Mouse (Mus musculus) midbrain, embryonic 12.5 days (tissue): Measurements from ENCODE around the gene Hsf2. TPM values are rescaled to one million over a fixed set of nuclear protein-coding genes. Genes with fewer than 3 reads are reported as not detected.

Experiments
- ATAC-seq: fragments of 200-750 bp; cut with Nextera tagmentation; 2 replicates; pipeline ENCODE4 v1.8.0; 2017; ENCODE audit warnings: low read depth, moderate TSS enrichment, moderate library complexity; ENCODE audit not compliant: low FRiP score
- H3K27ac ChIP-seq: fragments of 300-500 bp; sonication (generic); replicated peaks from 2 replicates; pipeline ENCODE4 v1.5.1; 2016; ENCODE audit warnings: mild to moderate bottlenecking
- H3K27me3 ChIP-seq: fragments of 300-500 bp; sonication (generic); 2 replicates; pipeline ENCODE4 v1.6.1; 2016; ENCODE audit warnings: mild to moderate bottlenecking
- H3K36me3 ChIP-seq: fragments of 300-500 bp; sonication (generic); 2 replicates; pipeline ENCODE4 v1.6.1; 2016
- H3K4me1 ChIP-seq: fragments of 300-500 bp; sonication (generic); 2 replicates; pipeline ENCODE4 v1.6.1; 2016
- H3K4me2 ChIP-seq: fragments of 300-500 bp; sonication (generic); replicated peaks from 2 replicates; pipeline ENCODE4 v1.6.1; 2016; ENCODE audit warnings: mild to moderate bottlenecking, moderate library complexity
- H3K4me3 ChIP-seq: fragments of 300-500 bp; sonication (generic); 2 replicates; pipeline ENCODE4 v1.5.1; 2016; ENCODE audit warnings: mild to moderate bottlenecking
- H3K9ac ChIP-seq: fragments of 300-500 bp; sonication (generic); replicated peaks from 2 replicates; pipeline ENCODE4 v1.6.1; 2016; ENCODE audit warnings: mild to moderate bottlenecking, moderate library complexity
- H3K9me3 ChIP-seq: fragments of 300-500 bp; sonication (generic); 2 replicates; pipeline ENCODE4 v1.6.1; 2016; ENCODE audit warnings: mild to moderate bottlenecking
- WGBS: fragments of 180-500 bp; shearing (Covaris S2); methylation state at CpG from one replicate; pipeline ENCODE4 v1.1.7; 2016; 5-methylcytosine and 5-hydroxymethylcytosine counted together
- polyA plus RNA-seq: library from polyadenylated mRNA; unstranded; fragments of >200 nt; fragmentation: Nextera tagmentation; extraction: Ambion mirVana; gene quantifications from 2 replicates; pipeline ENCODE4 v1.2.1, GENCODE M21; 2016

Hsf2 gene
- polyA plus RNA-seq, 1 experiment from 2014 or later: 94.3 TPM

DNA sequence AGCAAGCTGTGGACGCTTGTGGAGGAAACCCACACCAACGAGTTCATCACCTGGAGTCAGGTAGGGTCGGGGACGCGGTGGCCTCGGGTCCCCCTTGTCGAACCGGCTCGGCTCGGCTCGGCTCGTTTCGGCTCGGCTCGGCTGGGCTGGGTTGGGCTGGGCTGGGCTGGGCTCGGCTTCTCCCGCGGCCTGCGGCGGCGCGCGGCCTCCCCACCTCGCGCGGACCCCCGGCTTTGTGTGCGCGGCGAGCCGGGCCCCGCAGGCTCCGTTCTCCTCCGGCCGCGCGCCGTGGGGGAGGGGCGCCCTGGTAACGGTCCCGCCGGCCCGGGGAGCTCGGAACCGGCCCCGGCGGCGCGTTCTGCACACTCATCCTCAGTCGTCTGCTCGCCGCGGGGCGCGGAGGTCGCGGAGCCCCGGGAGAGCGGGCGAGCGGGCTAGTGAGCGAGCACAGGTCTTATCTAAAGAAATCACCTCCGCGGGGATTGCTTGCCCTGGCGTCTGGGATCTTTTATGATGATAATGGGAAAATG, 422 bp downstream of the Hsf2 start:
- Histone ChIP-seq H3K4me2 (peak overlapping the region; percentile 64), H3K4me3 (peak overlapping the region; percentile 97), H3K4me1 (peaks cover 13% of the 10 kb centered on the region), H3K27me3 (no peaks in the 10 kb centered on the region), H3K9me3 (no peaks in the 10 kb centered on the region), H3K27ac (peak overlapping the region; percentile 99), H3K36me3 (peaks cover 7% of the 10 kb centered on the region), H3K9ac (peak overlapping the region; percentile 97)
- peak; percentile 73 for ATAC-seq
- under 1% methylated on average over 65 of the region's 65 CpGs for WGBS

DNA sequence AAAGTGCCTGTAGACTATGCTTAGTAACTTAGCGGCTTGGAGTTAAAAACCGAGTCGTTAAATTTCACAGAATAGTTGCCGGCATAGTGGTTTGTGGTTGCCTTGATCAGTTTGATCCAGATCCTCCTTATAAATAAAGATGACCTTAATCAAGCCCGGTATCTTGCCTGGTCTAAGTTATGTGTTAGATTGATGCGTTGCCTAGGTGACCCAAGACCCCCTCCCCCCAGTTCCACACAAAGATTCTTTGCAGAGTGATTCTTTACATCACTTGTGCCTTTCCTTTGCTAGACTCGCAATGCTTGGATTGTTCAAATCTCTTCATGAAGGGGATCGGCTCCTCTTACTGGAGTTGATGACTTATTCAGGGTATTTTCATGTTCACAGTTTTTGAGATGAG, 1.0 kb downstream of the Hsf2 start:
- ATAC-seq: peak; percentile 42
- Histone ChIP-seq H3K9ac (peak overlapping the region; percentile 97), H3K9me3 (peaks cover 5% of the 10 kb centered on the region; the same call in 1 of the 2 replicates), H3K27ac (peak overlapping the region; percentile 99), H3K4me2 (peak overlapping the region; percentile 64), H3K36me3 (peaks cover 13% of the 10 kb centered on the region), H3K27me3 (no peaks in the 10 kb centered on the region), H3K4me1 (peaks cover 13% of the 10 kb centered on the region), H3K4me3 (peak overlapping the region; percentile 97)
- 0% methylated on average over 8 of the region's 8 CpGs for WGBS

- peaks cover 17% of the 10 kb centered on the region for H3K36me3 ChIP-seq
- H3K27me3 ChIP-seq: no peaks in the 10 kb centered on the region
- peak overlapping the region; percentile 64 for H3K4me2 ChIP-seq
- H3K4me3 ChIP-seq: peak overlapping the region; percentile 97
- peaks cover 8% of the 10 kb centered on the region; the same call in 1 of the 2 replicates for H3K9me3 ChIP-seq
- no peak overlapping the region for H3K27ac ChIP-seq
- no peak for ATAC-seq
- H3K4me1 ChIP-seq: peaks cover 13% of the 10 kb centered on the region
- no peak overlapping the region for H3K9ac ChIP-seq
These were observed 2.4 kb downstream of the Hsf2 start for GRCm38 (mm10) chr10:57488591-57488990.

GRCm38 (mm10) chr10:57492050-57492449, 5.9 kb downstream of the Hsf2 start:
- H3K27me3 ChIP-seq: no peaks in the 10 kb centered on the region
- peaks cover 13% of the 10 kb centered on the region for H3K4me1 ChIP-seq
- WGBS: 73% methylated on average over 2 of the region's 2 CpGs
- H3K9ac ChIP-seq: no peak overlapping the region
- H3K27ac ChIP-seq: no peak overlapping the region
- H3K9me3 ChIP-seq: peaks cover 8% of the 10 kb centered on the region; the same call in 1 of the 2 replicates
- H3K4me2 ChIP-seq: no peak overlapping the region
- ATAC-seq: no peak
- H3K36me3 ChIP-seq: peaks cover 33% of the 10 kb centered on the region
- H3K4me3 ChIP-seq: no peak overlapping the region

GRCm38 (mm10) chr10:57499414-57500156, 13.4 kb downstream of the Hsf2 start:
- H3K36me3 ChIP-seq: peaks cover 36% of the 10 kb centered on the region
- no peaks in the 10 kb centered on the region for H3K9me3 ChIP-seq
- no peaks in the 10 kb centered on the region for H3K27me3 ChIP-seq
- no peak overlapping the region for H3K4me2 ChIP-seq
- no peaks in the 10 kb centered on the region for H3K4me1 ChIP-seq
- ATAC-seq: no peak
- H3K4me3 ChIP-seq: no peak overlapping the region
- no peak overlapping the region for H3K9ac ChIP-seq
- no peak overlapping the region for H3K27ac ChIP-seq
- WGBS: 95% methylated on average over 9 of the region's 9 CpGs

DNA sequence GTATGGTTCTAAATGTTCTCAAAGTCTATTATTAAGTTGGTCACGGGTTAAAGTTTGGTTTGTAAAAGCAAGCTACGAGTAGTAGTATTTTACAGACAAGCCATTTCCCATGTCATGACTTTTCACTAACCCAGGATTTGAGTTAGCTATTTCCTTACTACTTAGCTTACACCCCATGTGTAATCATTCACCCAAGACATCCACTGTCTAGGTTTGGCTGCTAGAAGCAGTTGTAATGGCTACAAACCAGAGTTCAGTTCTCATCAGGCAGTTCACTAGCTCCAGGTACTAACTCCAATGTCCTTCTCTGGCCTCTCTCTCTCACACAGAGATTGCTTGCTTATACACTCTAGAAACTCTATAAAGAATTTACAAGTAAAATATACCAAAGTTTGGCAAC, 28.4 kb downstream of the Hsf2 start:
- 95% methylated on average over 2 of the region's 2 CpGs for WGBS
- H3K9me3 ChIP-seq: no peaks in the 10 kb centered on the region
- H3K4me2 ChIP-seq: no peak overlapping the region
- H3K27me3 ChIP-seq: no peaks in the 10 kb centered on the region
- no peak overlapping the region for H3K4me3 ChIP-seq
- no peak overlapping the region for H3K27ac ChIP-seq
- no peak overlapping the region for H3K9ac ChIP-seq
- ATAC-seq: no peak
- H3K4me1 ChIP-seq: no peaks in the 10 kb centered on the region
- H3K36me3 ChIP-seq: peaks cover 71% of the 10 kb centered on the region

DNA sequence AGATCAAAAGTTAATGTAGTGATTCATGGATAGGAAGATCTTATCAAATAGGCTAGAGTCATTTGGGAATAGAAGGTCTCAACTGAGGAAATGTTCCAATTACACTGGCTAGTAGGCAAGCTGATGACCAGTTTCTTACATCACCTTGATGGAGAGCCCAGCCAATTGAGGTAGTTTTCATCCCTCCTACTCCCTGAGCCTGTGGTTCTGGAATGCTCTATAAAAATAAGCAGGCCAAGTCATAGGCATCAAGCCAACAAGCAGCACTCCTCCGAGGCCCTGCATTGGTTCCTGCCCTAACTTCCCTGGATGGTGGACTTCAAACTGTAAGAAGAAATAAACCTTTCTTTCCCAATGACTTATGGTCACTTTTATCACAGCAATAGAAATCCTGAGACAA, 29.1 kb downstream of the Hsf2 start:
- Histone ChIP-seq H3K27ac (no peak overlapping the region), H3K4me1 (no peaks in the 10 kb centered on the region), H3K4me2 (no peak overlapping the region), H3K27me3 (no peaks in the 10 kb centered on the region), H3K4me3 (no peak overlapping the region), H3K9ac (no peak overlapping the region), H3K9me3 (no peaks in the 10 kb centered on the region), H3K36me3 (peaks cover 75% of the 10 kb centered on the region)
- 93% methylated on average over 1 of the region's 1 CpGs for WGBS
- ATAC-seq: no peak

GRCm38 (mm10) chr10:57526469-57526868, 40.3 kb downstream of the Hsf2 start:
- H3K4me1 ChIP-seq: peaks cover 25% of the 10 kb centered on the region
- H3K9me3 ChIP-seq: 0 out of 2 replicates have a peak, but pooled peaks cover 3% of the 10 kb centered on the region
- no peak overlapping the region for H3K4me2 ChIP-seq
- no peak overlapping the region for H3K9ac ChIP-seq
- no peaks in the 10 kb centered on the region for H3K27me3 ChIP-seq
- H3K4me3 ChIP-seq: no peak overlapping the region
- ATAC-seq: no peak
- H3K27ac ChIP-seq: no peak overlapping the region
- peaks cover 47% of the 10 kb centered on the region for H3K36me3 ChIP-seq
- 96% methylated on average over 5 of the region's 5 CpGs for WGBS

DNA sequence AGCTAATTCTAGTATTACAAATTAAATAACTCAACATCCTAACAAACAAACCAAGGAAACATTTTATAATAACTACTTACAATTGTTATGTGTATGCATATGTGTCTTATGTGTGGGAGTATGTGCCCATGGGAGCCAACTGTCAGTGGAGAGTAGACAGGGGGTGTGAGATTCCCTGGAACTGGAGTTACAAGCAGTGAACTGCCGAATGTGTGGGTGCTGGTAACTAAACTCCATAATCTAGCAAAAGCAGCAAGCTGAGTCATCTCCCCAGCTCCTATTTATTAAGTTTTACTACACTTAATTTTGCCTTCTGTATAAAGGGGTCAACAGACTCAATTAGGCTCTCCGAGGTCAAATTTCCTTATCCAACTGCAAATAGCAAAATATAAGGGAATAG, 44.9 kb downstream of the Hsf2 start:
- Histone ChIP-seq H3K27me3 (no peaks in the 10 kb centered on the region), H3K4me3 (peak overlapping the region; percentile 95), H3K9ac (peak overlapping the region; percentile 90), H3K4me1 (peaks cover 25% of the 10 kb centered on the region), H3K4me2 (peak overlapping the region; percentile 77), H3K36me3 (peaks cover 16% of the 10 kb centered on the region), H3K27ac (no peak overlapping the region), H3K9me3 (no peaks in the 10 kb centered on the region)
- ATAC-seq: no peak
- 77% methylated on average over 2 of the region's 2 CpGs for WGBS

DNA sequence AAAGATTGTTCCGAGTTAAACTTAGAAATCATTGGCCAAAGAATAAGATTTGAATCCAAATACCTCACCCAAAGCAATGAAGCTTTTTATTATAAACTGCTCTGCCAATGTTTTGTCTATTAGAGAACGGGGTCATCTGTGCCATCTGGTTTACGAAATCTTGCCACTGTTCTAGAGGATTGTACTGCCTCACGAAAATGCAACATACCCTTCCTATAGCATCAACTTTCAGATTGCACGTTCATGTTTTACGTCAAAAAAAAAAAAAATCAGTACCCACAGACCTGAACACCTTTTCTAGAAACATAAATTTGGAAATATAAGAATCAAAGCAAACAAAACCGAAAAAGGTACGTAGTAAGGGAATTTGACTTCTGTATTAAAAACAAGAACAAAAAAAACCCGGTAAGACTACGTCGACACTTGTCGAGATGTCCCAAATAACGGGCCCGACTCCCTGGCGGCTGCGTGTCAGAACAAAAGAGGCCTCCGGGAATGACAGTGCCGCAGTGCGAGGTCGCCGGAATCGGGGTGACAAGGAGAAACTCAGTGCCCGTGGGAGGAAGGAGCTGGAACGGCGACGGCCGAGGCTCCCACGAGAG, 45.5 kb downstream of the Hsf2 start:
- Histone ChIP-seq H3K36me3 (peaks cover 9% of the 10 kb centered on the region), H3K27me3 (no peaks in the 10 kb centered on the region), H3K27ac (peak overlapping the region; percentile 95), H3K4me1 (peaks cover 25% of the 10 kb centered on the region), H3K4me2 (peak overlapping the region; percentile 77), H3K9me3 (no peaks in the 10 kb centered on the region), H3K4me3 (peak overlapping the region; percentile 95), H3K9ac (peak overlapping the region; percentile 90)
- no peak for ATAC-seq
- WGBS: 3% methylated on average over 28 of the region's 28 CpGs

- Histone ChIP-seq H3K27ac (peak within 1 kb of the TSS; percentile 95), H3K4me2 (peak within 1 kb of the TSS; percentile 77), H3K4me3 (peak within 1 kb of the TSS; percentile 95), H3K27me3 (no peaks in the 10 kb centered on the region), H3K4me1 (peaks cover 25% of the 10 kb centered on the region), H3K36me3 (0 out of 2 replicates have a peak, but pooled peaks cover 2% of the 10 kb centered on the region), H3K9me3 (no peaks in the 10 kb centered on the region), H3K9ac (peak within 1 kb of the TSS; percentile 90)
- 12% methylated on average over 49 of the region's 49 CpGs for WGBS
- ATAC-seq: peak; percentile 99
These were observed 46.3 kb downstream of the Hsf2 start, which contains the start of gene Serinc1 for GRCm38 (mm10) chr10:57532218-57533101. Gene Serinc1 (minus strand): TSS chr10:57532530.
